Mouse (Mus musculus): ENCODE measurements around the gene Slc6a16.

The Slc6a16 gene

DNA sequence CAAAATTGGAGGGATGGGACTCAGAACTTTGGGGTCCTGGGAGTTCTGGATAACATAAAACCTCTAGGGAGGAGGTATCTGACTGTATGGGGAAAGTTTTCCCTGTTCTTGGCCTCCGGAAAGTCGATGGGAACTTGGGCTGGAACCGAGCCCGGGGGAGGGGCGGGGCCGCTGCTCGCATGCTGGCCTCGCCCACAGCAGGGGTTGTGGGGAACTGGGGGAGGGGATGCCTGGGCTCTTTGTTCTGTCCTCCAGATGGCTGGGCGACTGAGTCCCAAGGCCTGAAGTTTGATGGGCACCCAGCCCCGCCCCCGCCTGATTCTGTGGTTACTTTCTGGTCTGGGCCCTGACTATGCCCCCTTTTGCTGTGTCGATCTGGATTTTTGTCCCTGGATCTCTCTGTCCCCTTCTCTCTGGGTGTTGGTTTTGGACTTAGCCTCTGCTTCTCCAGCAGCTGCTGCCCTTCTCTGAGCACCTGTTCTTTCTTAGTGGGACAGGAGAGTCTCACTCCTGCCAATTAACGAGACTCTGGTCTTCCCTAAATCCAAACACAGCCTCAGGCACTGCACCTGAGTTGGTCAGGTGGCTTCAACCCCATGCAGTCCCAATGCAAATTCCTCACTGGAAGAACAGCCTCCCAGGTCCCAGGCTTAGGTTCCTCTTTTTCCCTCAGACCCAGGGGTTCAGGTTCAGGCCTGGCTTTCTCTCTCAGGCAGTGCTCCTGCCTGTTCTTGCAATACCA is 24.3 kb upstream of the Slc6a16 start:
- peak; percentile 32 for DNase-seq (ENCODE audit: low read depth, low spot score)

- DNase-seq (ENCODE audit: low read depth, low spot score), result no peak
These were observed 19.2 kb upstream of the Slc6a16 start for GRCm38 (mm10) chr7:45221680-45222079.

DNA sequence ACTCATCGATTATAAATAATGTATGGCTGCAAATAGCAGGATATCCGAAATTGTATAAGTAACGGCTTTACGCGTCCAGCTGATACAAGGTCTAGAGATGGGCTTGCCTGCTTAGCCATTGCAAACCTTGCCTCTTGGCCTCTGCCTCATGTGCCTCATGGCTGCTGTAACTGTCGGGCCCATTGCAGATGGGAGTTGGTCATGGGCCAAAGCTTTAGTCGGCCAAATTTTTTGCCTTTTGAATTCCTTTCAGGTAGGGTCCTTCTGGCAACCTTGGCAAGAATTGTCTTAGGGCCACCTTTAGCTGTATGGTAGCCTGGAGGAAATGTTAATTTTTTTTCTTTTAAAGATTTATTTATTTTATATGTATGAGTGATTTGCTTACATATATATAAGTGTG is 16.1 kb upstream of the Slc6a16 start:
- no peak for DNase-seq (ENCODE audit: low read depth, low spot score)

GRCm38 (mm10) chr7:45226421-45226820 is 14.5 kb upstream of the Slc6a16 start:
- no peak for DNase-seq (ENCODE audit: low read depth, low spot score)

GRCm38 (mm10) chr7:45228548-45228947 is 12.3 kb upstream of the Slc6a16 start:
- no peak for DNase-seq (ENCODE audit: low read depth, low spot score)

DNA sequence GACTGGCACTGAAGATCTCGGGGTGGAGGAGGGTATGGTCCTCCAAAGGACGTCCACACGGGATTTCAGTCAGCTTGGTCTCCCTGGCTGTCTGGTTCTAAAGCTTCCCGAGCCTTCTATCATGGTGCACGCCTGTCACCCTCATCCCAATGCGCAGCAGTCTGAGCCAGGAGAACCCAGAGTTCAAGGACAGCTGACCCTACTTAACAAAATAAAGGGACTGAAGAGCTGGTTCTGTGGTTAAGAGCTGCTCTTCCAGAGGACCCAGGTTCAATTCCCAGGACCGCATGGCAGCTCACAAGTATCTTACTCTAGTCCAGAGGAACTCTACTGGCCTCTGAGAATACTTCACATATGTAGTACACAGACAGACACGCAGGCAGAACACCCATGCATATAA is 11.8 kb upstream of the Slc6a16 start:
- no peak for DNase-seq (ENCODE audit: low read depth, low spot score)

DNA sequence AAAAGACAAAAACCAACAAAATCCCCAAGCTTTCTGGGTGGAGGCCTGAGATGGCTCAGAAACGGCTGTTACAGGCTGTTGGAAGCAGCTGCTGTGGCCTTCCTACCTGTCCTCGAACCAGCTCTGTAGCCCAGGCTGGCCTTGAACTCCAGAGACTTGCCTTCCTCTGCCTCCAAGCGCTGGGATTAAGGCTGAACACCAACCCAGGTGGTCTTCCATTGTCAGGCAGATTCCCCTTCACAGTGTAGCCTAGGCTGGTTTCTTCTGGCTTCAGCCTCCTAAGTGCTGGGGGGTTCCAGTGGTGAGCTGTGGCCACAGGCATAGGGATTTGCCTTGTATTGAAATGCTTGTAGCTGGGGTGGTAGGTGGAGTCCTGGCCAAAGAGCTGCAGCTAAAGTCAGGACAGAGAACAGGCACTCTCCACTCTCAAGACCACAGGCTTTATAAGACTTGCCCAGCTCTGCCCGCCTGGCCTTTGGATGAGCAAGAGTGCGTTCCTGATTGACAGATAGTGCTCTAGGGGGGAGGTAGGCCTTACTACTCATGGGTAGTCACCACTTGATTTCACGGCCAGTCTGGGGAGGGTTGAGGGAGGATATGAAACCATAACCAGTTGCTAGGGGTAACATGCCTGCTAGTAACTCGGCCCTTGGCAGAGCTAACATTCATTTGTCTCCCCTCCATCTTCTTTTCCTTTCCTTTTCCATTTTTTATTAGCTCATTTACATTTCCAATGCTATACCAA is 11.3 kb upstream of the Slc6a16 start:
- no peak for DNase-seq (ENCODE audit: low read depth, low spot score)

DNA sequence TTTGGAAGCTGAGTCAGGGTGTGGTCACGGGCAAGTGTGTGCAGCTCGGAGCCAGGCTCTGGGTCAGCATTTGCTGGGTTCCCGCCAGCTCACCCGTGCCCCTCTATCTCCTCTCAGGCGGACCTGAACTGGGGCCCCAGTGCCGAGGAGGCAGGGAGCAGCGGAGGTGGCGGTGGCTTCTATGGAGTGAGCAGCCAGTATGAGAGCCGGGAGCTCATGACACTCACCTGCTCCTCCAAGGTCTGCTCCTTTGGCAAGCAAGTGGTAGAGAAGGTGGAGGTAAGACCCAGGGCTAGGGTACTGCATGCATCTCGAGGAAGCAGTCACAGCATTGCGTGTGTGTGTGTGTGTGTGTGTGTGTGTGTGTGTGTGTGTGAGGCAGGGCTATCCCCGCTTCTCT is 9.7 kb upstream of the Slc6a16 start:
- no peak for DNase-seq (ENCODE audit: low read depth, low spot score)

DNA sequence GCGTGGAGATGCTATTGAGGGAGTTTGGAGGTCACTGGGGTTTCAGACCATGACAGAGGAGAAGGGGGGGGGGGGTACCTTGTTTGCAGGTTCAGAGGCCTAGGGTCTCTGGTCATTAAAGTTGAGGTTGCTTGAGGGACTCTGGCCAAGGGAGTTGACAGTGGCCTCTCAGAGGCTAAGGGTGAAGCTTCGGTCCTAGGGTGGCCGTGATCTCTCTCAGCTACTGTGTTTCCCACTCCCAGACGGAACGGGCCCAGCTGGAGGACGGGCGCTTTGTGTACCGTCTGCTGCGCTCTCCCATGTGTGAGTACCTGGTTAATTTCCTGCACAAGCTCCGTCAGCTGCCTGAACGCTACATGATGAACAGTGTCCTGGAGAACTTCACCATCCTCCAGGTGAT is 8.9 kb upstream of the Slc6a16 start:
- no peak for DNase-seq (ENCODE audit: low read depth, low spot score)

DNA sequence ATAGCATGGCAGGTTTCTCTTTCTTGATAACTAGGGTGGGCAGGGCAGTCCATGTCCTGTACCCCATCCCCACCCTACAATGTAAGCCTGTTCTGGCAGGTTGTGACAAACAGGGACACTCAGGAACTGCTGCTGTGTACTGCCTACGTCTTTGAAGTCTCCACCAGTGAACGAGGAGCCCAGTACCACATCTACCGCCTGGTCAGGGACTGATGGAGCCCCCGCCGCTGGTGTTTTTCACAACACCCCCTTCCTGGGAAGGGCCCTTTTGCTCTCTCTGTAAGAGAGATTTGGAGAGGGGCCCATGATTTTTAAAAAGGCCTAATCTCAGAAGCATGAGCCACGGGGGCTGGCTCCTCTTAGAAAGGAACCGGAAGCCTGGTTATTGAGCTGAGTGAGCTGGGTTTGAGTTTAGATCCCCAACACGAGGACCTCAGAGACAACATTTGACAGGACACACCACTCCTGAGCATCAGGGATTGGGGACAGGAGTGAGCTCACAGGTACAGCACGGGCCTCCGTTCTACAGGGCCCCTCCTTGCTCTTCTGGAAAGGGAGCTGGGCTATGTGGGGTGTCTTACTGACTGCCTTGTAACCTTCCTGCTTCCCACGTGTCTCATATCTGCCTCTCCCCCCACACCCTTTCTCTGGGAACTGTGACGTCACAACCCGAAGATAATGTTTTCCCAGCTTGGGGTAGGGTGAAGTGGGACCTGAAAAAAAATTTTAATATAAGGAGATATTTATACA is 8.0 kb upstream of the Slc6a16 start:
- no peak for DNase-seq (ENCODE audit: low read depth, low spot score)

DNA sequence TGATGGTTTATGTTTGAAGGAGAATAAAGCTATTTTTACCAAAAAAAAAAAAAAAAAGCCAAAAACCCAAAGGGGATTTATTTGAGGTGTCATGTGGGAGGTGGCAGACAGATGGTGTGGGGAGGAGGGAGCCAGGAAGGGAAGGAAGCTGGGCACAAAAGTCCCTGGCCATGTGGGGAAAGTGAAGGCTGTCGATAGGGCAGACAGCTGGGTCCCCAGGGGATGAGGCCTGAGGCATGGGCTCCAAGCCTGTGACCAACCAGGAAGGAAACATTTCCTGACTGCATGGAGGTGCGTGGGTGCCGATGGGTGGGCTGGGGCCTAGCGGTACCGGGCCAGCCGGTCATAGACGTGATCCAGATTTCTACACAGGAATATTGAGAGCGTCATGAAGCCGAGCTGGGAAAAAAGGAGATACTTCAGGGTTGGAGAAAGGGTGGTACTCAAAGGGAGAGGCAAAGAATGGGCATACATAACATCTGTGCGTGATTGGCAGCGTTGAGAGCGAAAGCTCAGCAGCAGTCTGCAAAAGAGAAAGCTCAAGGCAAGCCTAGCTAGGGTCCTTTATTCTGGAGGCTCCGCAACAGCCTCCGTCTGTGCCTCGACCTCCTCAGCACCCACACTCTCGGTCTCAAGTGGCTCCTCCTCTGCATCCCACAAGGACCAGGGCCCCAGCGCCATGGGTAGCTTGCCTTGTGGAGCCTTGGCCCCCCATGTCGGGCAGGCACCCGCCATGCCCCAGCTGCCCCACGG is 7.1 kb upstream of the Slc6a16 start:
- no peak for DNase-seq (ENCODE audit: low read depth, low spot score)

DNA sequence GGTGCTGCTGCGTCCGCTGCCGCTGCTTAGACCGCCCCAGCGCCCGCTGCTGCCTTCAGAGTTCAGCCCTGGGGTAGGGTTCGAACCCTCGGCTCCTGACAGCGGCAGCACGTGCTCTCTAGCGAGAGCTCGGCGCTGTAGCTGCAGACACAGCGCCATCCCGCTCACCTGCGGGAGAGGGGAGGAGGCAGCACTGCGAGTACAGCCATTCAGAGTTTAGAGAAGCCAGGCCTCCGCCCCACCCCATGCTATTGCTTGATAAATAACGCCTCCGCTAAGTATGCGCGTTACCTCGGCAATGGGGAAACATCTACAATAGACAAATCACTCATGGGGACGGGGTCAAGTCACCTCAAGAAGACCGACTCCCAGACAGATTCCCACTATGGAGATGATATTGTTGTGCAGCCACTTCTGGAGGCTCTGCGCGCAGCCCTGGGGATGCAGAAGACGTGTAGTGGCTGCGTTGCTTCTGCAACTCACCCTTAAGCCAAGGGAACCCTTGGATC is 6.5 kb upstream of the Slc6a16 start:
- no peak for DNase-seq (ENCODE audit: low read depth, low spot score)

- DNase-seq (ENCODE audit: low read depth, low spot score), result no peak
These were observed 5.8 kb upstream of the Slc6a16 start for GRCm38 (mm10) chr7:45234922-45235571.

DNA sequence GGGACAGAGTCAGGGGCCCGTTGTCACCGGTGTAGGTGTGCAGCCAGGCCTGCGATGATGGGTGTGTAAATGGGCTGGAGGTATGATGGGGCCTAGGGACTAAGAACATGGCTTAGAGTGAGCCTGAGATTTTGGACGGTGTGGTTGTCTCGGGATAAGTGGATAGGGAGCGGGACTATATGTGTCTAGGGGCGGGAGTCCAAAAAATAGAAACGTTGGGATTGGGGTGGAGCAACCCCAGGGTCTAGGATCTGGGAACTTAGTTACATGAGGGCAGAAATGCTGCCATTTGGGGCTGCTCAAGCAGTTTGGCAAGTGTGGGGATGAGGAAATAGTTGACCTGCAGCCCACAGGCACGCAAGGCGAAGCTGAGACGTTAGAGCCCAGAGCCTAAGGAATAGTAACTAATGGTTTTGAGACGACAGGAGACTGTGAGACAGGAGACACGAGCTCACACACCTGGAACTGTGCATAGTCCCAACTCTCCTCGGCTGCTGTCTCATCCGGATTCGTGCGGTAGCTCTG is 5.2 kb upstream of the Slc6a16 start:
- no peak for DNase-seq (ENCODE audit: low read depth, low spot score)

DNA sequence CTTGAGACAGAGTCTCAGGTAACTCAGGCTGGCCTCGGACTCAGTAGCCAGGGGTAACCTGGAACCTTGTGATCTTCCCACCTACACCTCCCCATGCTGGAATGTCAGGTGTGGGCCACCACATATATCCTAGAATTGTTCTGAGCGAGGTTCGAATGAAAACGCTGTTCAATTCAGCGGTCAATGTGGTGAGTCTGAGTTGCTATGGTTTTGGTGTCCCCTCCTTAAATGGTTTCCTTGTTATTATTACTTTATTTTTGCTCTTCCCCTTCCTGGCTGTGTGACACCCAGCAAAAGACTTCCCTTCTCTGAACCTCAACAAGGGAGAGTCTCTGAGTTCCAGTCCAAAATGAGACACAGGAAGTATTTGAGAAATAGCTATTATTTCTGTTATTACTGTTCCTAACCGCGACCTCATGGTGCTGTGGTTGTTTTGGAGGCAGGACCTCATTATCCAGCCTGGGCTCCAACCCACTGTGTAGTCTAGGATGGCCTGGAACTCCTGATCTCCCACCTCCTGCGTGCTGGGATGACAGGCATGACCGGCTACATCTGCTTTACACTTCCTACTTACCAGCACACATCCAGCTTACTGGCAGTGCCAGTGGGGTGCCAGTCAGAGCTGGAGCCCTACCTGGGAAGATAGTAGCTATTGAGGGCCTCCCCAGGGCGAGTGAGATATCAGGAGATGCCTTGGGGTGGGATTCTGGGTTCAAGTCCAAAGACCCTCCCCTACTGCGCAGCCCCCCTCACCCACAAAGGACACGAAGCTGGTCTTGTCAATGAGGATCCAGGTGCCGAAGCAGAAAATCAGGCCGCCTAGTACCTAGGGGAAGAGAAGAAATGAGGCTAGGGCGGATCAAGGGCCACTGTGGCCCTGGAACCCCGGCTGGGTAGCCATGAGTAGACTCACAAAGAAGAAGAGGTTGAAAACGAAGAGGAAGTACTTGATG is 2.9 kb upstream of the Slc6a16 start:
- DNase-seq (ENCODE audit: low read depth, low spot score), result no peak

DNA sequence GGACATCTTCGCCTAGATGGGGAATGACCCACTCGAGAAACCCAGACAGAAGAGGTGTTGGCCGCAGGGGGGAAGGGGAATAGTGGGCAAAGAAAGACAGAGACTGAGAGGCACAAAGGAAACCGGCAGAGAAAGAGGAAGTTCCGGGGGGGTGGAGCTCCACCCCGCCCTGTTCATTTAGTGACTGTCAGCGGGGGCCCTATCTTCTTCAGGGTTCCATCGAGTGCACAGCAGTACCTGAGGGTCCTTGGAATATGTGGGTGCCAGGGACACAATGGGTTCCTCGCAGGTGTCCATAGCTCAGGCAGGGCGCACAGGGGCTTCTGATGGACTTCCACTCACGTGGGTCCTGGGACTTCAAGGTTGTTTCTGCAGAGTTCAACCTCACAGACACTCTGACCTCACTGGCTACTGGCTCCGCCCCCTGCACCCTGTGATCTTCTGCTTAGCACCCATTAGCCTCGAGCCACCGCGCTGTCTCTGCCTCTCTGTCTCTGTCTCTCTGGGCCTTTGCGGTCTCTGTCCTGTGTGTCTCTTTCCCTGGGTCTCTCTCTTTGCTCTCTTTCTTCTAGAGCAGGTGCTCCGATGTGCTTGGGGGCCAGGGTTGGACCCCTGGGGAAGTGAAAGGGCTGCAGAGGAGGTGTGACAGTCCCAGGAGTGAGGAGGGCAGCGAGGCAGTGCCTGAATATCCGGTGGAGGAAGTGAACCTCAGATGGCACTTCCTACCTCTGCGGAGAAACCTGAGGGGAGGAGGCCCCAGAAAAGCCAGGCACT is 2.0 kb upstream of the Slc6a16 start, which contains the start of gene Cd37:
Gene Cd37, minus strand, starts transcription at position 393 of the 774 bp plus-strand sequence.
- no peak for DNase-seq (ENCODE audit: low read depth, low spot score)

- DNase-seq (ENCODE audit: low read depth, low spot score), result no peak
These were observed 776 bp upstream of the Slc6a16 start for GRCm38 (mm10) chr7:45240109-45240508.

DNA sequence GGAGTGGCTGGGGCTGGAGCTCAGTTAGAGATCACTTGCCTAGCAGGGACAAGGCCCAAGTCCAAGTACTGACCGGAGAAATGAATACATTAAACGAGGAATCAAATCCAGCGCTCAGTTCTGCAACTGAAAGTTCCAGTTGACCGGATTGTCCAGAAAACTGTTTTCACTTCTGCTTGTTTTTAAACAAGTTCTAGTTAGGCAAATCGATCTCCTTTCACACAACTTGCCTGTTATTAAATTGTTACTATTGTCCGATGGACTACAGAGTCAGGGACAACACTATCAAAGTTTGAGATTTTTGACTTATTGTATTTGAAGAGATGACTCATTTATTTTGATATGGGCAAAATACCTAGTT is 484 bp downstream of the Slc6a16 start:
- DNase-seq (ENCODE audit: low read depth, low spot score), result no peak

DNA sequence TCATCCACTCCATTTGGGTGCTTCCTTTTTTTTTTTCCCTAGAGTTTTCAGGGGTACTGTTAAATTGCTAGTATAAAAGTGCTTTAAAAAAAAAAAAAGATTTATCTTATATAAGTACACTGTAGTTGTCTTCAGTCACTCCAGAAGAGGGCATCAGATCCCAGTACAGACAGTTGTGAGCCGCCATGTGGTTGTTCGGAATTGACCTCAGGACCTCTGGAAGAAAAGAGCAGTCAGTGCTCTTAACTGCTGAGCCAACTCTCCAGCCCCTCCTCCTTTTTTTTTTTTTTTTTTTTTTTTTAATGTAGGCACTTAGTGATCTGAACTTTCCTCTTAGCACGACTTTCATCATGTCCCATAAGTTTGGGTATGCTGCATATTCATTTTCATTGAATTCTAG is 6.8 kb downstream of the Slc6a16 start:
- DNase-seq (ENCODE audit: low read depth, low spot score), result no peak

Data from brain, embryonic 18.5 days (tissue).